Mouse (Mus musculus) G1E (cell line): ENCODE data around the gene Chst15. TPM values are rescaled to one million over a fixed set of nuclear protein-coding genes. Genes with fewer than 3 reads are reported as not detected.

Source experiments
- ATAC-seq: 2 replicates; pipeline ENCODE4 v1.8.0; 2016; ENCODE audit warnings: mild to moderate bottlenecking; ENCODE audit not compliant: insufficient number of reproducible peaks, poor library complexity, low FRiP score, severe bottlenecking; ENCODE audit errors: extremely low read depth
- DNase-seq: peaks from one replicate; pipeline ENCODE4 v3.0.0; 2012; ENCODE audit warnings: low spot score
- H3K27me3 ChIP-seq: 2 replicates; pipeline ENCODE4 v1.6.1; 2012; ENCODE audit warnings: mild to moderate bottlenecking, low read length, inconsistent platforms; ENCODE audit not compliant: insufficient read depth
- H3K36me3 ChIP-seq: replicated peaks from 2 replicates; pipeline ENCODE3; 2012; ENCODE audit warnings: mild to moderate bottlenecking, inconsistent platforms
- H3K4me1 ChIP-seq: 2 replicates; pipeline ENCODE4 v1.6.1; 2012; ENCODE audit warnings: low read depth, low read length, inconsistent platforms, mixed read lengths; ENCODE audit not compliant: insufficient read depth
- H3K4me3 ChIP-seq: 2 replicates; pipeline ENCODE4 v1.5.1; 2012; ENCODE audit warnings: low read depth, mild to moderate bottlenecking, inconsistent platforms, low read length, moderate library complexity, mixed read lengths
- H3K9me3 ChIP-seq: replicated peaks from 2 replicates; pipeline ENCODE4 v1.6.1; 2012; ENCODE audit warnings: inconsistent platforms
- CTCF ChIP-seq: IDR thresholded peaks from 2 replicates; pipeline ENCODE4 v1.5.1; 2012; ENCODE audit warnings: low read depth, low read length, inconsistent platforms, mixed read lengths
- GATA1 ChIP-seq: IDR thresholded peaks from 2 replicates; pipeline ENCODE4 v1.6.1; 2012; ENCODE audit warnings: borderline replicate concordance, low read length, inconsistent platforms, mixed read lengths
- GATA2 ChIP-seq: IDR thresholded peaks from 2 replicates; pipeline ENCODE4 v1.6.1; 2012; ENCODE audit warnings: low read depth, low read length, inconsistent platforms, borderline replicate concordance
- POLR2AphosphoS5 ChIP-seq: IDR thresholded peaks from 2 replicates; pipeline ENCODE4 v1.6.1; 2012; ENCODE audit warnings: low read depth, low read length, inconsistent platforms; ENCODE audit not compliant: insufficient replicate concordance
- TAL1 ChIP-seq: conservative IDR thresholded peaks from 2 replicates; pipeline ENCODE4 v1.6.1; 2012; ENCODE audit warnings: low read depth, low read length, inconsistent platforms, mixed read lengths
- polyA plus RNA-seq: library from polyadenylated mRNA; stranded (reverse); fragments of >175 nt; gene quantifications from 2 replicates; pipeline ENCODE4 v1.2.3, GENCODE M21; 2012
- total RNA-seq, 2 experiments: library from RNA; stranded (forward) in 1 of 2; stranded (reverse) in 1 of 2; fragments of 200-1000 nt in 1 of 2; fragments of >200 nt in 1 of 2; fragmentation: Nextera tagmentation in 1 of 2; gene quantifications; 2 replicates each; pipeline ENCODE4 v1.2.3; 2014 to 2017

The Chst15 gene
- total and polyA plus RNA-seq, 3 experiments, result 0.05 TPM; not detected in 2

DNA sequence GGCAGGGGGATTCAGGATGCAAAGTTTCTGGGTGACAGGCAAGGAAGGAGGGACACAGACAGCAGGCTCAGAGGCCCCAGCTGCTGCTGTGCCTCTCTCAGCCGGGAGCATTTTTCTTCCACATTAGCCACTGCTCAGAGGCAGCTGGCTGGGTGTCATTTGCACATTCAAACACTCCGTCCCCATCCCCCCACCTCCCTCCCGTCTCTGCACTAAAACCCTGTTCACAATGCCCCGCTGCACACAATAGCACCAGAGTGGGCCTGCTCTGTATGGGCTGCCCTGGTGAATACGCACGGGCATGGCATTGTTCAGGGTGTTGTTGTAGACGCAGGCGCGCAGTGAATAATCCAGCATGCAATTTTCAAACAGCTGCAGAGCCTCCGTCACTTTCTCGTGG is 69.5 kb downstream of the Chst15 start:
- ATAC-seq (no peak), DNase-seq (no peak)
- H3K36me3 ChIP-seq, result no peaks in the 10 kb centered on the region
- TF ChIP-seq POLR2AphosphoS5 (no peak), TAL1 (no peak), GATA1 (no peak), GATA2 (no peak), CTCF (no peak)
- H3K9me3 ChIP-seq, result peaks cover 87% of the 10 kb centered on the region
- no peaks in the 10 kb centered on the region for H3K4me1 ChIP-seq
- no peaks in the 10 kb centered on the region for H3K27me3 ChIP-seq
- H3K4me3 ChIP-seq, result no peak overlapping the region

DNA sequence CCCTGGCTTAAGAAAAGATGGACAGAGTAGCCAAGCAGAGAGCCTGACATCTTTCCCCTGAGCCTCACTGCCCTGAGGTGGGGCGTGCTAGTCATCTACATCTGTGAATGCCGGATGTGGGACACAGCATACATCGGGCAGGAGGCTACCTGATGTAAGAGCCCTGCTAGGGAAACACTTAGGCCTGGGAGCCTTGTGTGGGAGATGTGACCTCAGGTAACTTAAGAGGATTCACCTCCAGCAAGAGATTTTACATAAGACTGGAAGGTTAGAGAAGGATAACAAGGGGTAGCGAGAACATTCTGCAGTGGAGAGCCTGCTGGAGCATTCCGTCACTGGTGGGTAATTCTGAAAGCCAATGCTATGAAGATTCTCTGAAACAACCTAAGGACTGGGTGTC is 69.9 kb downstream of the Chst15 start:
- peaks cover 88% of the 10 kb centered on the region for H3K9me3 ChIP-seq
- H3K4me1 ChIP-seq, result no peaks in the 10 kb centered on the region
- TF ChIP-seq GATA1, result no peak
- TF ChIP-seq GATA2, result no peak
- TF ChIP-seq POLR2AphosphoS5, result no peak
- no peak for TF ChIP-seq TAL1
- TF ChIP-seq CTCF, result no peak
- H3K36me3 ChIP-seq, result no peaks in the 10 kb centered on the region
- no peak for DNase-seq
- no peak overlapping the region for H3K4me3 ChIP-seq
- no peaks in the 10 kb centered on the region for H3K27me3 ChIP-seq
- ATAC-seq, result no peak

DNA sequence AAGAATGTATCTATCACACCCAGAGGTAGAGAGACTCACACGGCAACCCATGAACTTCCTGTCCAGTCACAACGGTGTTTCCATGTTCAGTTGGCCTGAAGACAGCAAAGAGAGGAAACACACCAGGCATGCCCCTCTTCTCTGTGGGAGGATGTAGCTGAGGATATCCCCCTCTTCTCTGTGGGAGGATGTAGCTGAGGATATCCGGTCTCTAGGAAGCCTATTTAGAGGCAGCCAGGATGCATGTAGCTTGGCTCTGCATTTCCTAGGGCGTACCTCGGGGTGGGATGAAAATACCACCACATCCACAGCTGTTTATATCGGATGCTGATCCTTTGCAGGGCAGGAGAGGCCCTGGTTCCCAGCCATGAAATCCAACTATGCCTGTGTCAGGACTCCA is 71.3 kb downstream of the Chst15 start:
- H3K4me1 ChIP-seq, result no peaks in the 10 kb centered on the region
- no peaks in the 10 kb centered on the region for H3K36me3 ChIP-seq
- TF ChIP-seq GATA2, result no peak
- TF ChIP-seq GATA1, result no peak
- no peak for TF ChIP-seq CTCF
- no peak for TF ChIP-seq TAL1
- no peak for TF ChIP-seq POLR2AphosphoS5
- DNase-seq (no peak), ATAC-seq (no peak)
- H3K9me3 ChIP-seq, result peaks cover 90% of the 10 kb centered on the region
- no peak overlapping the region for H3K4me3 ChIP-seq
- H3K27me3 ChIP-seq, result no peaks in the 10 kb centered on the region

DNA sequence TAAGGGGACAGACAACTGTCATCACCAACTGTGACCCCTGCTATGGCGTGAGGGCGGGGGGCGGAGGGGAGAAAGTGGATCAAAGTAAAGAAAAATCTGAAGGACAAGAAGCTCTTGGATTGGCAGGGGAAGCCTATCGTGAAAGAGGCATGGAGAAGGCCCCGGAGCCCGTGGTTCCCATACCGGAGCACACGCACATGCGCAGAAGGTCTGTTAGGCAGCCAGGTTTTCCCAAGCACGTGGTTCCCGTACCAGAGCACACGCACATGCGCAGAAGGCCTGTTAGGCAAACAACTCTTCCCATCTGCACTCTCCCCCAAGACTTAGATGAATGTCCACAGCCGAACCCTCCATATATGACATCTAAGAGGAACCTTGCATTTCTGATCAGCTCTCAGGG is 72.4 kb downstream of the Chst15 start:
- Histone ChIP-seq H3K9me3 (peaks cover 91% of the 10 kb centered on the region), H3K4me3 (no peak overlapping the region), H3K27me3 (no peaks in the 10 kb centered on the region), H3K4me1 (no peaks in the 10 kb centered on the region), H3K36me3 (no peaks in the 10 kb centered on the region)
- no peak for ATAC-seq
- TF ChIP-seq POLR2AphosphoS5 (no peak), CTCF (no peak), GATA1 (no peak), GATA2 (no peak), TAL1 (no peak)
- DNase-seq, result no peak

DNA sequence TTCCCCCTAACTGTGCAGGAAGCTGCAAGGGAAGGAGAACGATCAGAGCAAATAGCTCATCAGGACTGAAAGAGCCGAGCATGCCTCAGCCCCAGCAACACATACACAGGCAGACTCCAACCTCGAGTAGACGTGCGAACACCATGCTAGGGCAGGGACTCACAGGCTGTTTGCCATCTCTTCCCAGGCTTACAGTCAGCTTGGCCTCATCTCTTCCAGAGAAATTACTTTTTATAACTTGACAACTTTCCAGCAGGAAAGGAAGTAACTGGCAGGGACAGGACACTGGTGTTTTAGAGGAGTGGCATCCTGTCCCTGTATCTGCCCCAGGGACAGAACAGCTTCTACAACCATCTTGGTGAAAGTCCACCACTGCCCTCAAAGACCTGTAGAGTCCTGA is 73.8 kb downstream of the Chst15 start:
- Histone ChIP-seq H3K27me3 (no peaks in the 10 kb centered on the region), H3K4me1 (no peaks in the 10 kb centered on the region), H3K4me3 (no peak overlapping the region), H3K9me3 (peaks cover 89% of the 10 kb centered on the region), H3K36me3 (no peaks in the 10 kb centered on the region)
- ATAC-seq (no peak), DNase-seq (no peak)
- TF ChIP-seq POLR2AphosphoS5 (no peak), TAL1 (no peak), GATA1 (no peak)

DNA sequence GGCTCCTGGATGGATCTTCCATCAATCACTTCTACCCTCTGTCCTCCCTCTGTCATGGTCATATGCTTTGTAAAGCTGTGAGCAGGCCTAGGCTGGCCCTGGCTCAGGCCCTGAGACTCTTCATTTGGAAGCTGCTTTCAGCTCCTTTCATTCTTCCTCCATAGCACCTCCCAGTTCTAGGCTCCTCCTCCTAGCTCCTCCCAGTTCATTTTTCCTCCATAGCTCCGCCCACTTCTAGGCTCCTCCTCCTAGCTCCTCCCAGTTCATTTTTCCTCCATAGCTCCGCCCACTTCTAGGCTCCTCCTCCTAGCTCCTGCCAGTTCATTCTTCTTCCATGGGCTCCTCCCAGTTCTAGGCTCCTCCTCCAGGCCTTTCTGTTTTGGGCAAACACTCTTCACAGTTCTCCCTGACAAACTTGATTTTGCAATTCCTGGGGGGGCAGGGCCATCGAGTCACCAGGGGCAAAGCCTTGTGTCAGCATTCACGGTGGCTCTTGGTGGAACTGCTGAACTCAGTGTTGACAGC is 74.3 kb downstream of the Chst15 start:
- no peak for TF ChIP-seq GATA2
- TF ChIP-seq GATA1, result no peak
- no peak for TF ChIP-seq POLR2AphosphoS5
- no peak for TF ChIP-seq CTCF
- TF ChIP-seq TAL1, result no peak
- H3K4me1 ChIP-seq, result no peaks in the 10 kb centered on the region
- no peak for ATAC-seq
- peaks cover 90% of the 10 kb centered on the region for H3K9me3 ChIP-seq
- no peaks in the 10 kb centered on the region for H3K27me3 ChIP-seq
- H3K36me3 ChIP-seq, result no peaks in the 10 kb centered on the region
- DNase-seq, result no peak
- H3K4me3 ChIP-seq, result no peak overlapping the region

DNA sequence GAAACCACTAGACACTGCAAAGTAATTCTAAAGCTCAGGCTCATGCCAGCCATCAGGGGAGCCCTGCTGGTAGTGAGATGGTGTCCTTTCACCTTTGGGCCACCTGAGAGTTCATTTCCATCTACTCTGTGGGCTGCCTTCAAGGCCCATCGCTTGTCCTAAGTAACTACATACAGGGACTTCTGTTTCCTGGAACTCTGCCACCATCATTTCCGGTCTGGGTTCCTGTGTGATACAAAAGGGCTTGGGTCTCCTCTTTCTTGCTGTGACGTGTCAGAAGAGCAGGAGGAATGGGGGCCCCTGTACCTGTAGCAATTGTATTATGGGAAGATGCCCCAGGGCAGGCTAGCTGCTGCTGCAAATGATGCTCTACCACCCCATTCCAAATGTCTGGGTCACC is 78.1 kb downstream of the Chst15 start:
- no peak overlapping the region for H3K4me3 ChIP-seq
- no peaks in the 10 kb centered on the region for H3K36me3 ChIP-seq
- ATAC-seq (no peak), DNase-seq (no peak)
- no peaks in the 10 kb centered on the region for H3K4me1 ChIP-seq
- H3K9me3 ChIP-seq, result peaks cover 87% of the 10 kb centered on the region
- no peaks in the 10 kb centered on the region for H3K27me3 ChIP-seq
- TF ChIP-seq GATA2 (no peak), POLR2AphosphoS5 (no peak), CTCF (no peak), GATA1 (no peak), TAL1 (no peak)
